Mouse (Mus musculus) layer of hippocampus, adult 9-11 months (tissue): ENCODE measurements at regions not wholly inside any gene's neighbourhood (a gene's known extent, or its start where the extent isn't known, plus 50 kb on each side); places are given as distances from the start of the nearest gene placed in this dataset.

Experiments used
- DNase-seq: peaks from one replicate; pipeline ENCODE4 v3.0.0; 2022

DNA sequence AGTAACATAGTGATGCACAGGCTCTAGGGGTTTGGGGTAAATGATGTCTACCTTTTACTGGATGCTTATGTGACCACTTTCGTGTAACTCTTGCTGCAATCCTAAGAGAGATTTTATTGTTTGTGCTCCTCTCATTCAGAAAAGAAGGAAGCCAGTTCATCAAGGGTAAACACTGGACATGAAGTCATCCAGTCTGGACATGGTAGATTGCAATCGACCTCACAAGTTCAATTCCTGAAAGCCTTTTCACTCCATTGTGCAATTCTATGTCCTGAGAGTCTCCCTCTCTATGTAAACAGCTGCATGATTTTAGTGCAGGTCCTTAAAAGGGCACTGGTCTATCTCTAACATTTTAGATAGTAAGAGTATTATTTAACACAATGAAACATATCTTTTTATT is 73.5 kb upstream of the Gm16223 start:
- DNase-seq, result no peak

GRCm38 (mm10) chr5:41983556-41983955 is 84.2 kb upstream of the Gm16223 start:
- DNase-seq, result no peak

DNA sequence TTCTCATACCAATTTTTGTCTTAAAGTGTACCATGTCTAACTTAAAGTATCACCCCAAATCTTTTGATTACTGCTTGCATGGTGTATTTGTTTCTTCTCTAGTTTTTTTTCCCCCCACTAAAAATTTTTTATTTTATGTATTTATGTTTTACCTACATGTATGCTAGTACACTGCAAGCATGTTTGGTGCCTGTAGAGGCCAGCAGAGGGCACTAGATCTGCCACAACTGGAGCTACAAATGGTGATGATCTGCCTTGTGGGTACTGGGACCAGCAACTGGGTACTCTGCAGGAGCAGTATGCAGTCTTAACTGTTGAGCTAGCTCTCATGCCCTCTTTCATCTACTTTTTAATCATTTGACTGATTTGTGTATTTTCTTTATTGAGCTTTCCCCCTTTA is 92.2 kb upstream of the Gm16223 start:
- no peak for DNase-seq

GRCm38 (mm10) chr5:41971201-41971600 is 96.6 kb upstream of the Gm16223 start:
- DNase-seq, result peak; percentile 6

- DNase-seq, result peak; percentile 57
Measured at GRCm38 (mm10) chr5:41966958-41967357, 100.8 kb upstream of the Gm16223 start.

- DNase-seq, result peak; percentile 23
Measured at GRCm38 (mm10) chr5:41947114-41947640, 103.1 kb upstream of the Bod1l start.

- no peak for DNase-seq
Measured at GRCm38 (mm10) chr5:41943399-41943798, 99.3 kb upstream of the Bod1l start.

- DNase-seq, result peak; percentile 77
Measured at GRCm38 (mm10) chr5:41942131-41942530, 98.0 kb upstream of the Bod1l start.

DNA sequence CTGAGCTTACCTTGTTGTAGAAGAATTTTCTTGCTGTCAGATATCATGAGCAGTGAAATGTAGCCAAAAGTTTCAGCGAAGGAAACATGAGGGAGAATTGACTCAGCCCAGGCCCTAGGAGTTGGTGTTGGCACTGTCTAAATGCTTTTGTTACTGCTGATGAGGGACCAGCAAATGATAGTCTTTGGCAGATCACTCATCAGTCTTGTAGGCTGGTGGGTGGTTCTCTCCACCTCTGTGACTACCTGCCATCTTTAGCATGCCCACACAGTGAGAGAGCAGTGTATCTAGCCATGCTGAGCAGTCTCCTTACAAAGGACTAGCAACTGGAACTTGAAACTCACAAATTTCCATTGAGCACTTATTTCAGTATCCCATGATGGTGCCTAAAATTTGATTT is 97.1 kb upstream of the Bod1l start:
- DNase-seq, result no peak

GRCm38 (mm10) chr5:41939736-41940135 is 95.6 kb upstream of the Bod1l start:
- DNase-seq, result no peak

DNA sequence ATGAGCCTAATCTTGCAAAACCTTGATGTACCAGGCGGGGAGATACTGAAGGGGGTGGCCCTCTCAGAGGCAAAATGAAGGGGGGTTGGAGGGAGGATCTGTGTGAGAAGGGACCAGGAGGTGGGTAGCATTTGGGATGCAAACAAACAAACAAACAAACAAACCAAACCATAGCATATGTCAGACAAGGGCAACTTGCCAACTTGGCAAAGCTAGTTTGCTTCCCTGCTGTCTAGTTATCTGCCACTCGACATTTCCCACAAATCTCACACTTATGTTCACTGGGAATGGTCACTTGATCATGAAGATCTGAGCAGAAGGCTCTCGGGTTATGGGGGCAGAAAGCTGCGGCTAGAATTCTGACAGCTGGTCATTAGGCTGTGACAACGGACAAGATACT is 65.9 kb upstream of the Bod1l start:
- no peak for DNase-seq

DNA sequence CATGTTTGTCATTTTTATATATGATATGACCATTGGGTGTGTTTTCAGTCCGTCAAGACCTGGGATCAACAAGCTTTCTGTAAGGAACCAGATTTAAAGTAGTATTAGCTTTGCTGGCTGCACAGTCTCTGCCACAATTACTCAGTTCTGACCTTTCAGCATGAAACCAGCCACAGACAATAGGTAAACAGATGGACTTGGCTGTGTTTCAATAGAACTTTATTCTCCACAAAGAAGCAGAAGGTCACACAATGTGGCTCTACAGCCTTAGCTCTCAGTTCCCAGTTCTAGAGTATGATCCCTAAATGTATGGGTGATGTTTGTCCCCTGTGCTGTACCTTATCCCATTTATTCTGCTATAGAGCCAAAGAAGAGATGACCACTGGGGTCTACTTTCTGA is 63.6 kb upstream of the Bod1l start:
- no peak for DNase-seq

DNA sequence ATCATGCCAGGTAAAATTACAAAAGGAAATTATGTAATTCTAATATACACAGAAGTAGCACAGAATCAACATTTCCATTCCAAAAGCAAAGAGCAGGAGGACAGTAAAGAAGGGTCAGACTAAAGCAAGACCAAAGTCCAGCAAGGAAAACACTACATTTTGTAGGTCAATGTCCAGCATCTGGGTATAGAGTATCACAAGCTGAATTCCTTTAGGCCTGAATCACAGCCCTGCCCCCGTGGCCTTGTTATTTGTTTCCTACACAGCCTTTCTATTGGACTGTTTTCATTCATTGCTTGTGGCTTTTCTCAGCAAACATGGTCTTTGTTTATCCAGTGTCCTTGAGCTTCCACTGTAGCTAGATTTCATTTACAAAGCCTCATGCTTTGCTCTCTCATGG is 60.4 kb upstream of the Bod1l start:
- DNase-seq, result no peak

DNA sequence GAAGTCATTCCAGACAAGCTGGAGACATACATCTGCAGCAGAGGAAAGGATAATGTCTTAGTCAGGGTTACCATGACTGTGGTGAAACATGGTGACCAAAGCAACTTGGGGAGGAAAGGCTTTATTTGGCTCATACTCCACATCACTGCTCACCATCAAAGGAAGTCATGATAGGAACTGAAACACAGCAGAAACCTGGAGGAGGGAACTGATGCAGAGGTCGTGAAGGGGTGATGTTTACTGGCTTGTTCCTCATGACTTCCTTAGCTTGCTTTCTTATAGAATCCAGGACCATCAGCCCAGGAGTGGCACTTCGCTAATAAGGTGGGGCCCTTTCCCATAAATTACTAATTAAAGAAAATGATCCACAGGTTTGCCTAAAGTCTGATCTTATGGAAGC is 55.1 kb upstream of the Bod1l start:
- DNase-seq, result peak; percentile 26

DNA sequence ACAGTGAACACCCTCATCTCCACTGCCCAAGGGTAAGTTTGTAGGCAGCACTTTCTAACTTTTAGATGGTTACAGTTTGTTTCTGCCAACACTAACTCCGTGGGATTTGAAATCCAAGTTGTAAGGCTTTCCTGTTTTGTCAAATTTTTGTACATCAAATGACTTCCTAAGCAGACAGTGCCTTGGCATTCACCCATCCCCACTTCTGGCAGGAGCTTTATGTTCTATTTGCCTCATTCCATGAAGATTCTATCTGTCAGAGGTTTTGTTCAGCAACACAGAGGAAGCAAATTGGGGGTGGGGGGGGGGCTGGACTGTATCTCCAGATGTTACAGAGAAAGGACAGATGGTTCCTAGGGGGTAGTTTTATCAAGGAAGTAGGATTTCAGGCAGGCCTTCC is 54.6 kb upstream of the Bod1l start:
- peak; percentile 37 for DNase-seq
